Mouse (Mus musculus) forebrain, embryonic 16.5 days (tissue): ENCODE results near the gene Trpm4. TPM values are rescaled to one million over a fixed set of nuclear protein-coding genes. Genes with fewer than 3 reads are reported as not detected.
A peak's percentile ranks its signal among the peaks of the same experiment; 100 is the strongest.

Experiments used
- ATAC-seq: fragments of 200-750 bp; cut with Nextera tagmentation; 2 replicates; pipeline ENCODE4 v1.8.0; 2017; ENCODE audit warnings: mild to moderate bottlenecking, moderate library complexity
- H3K27ac ChIP-seq: fragments of 300-500 bp; sonication (generic); 2 replicates; pipeline ENCODE4 v1.5.1; 2014; ENCODE audit warnings: low read length, control low read depth
- H3K27me3 ChIP-seq: fragments of 300-500 bp; sonication (generic); replicated peaks from 2 replicates; pipeline ENCODE4 v1.6.1; 2014; ENCODE audit warnings: low read length; ENCODE audit not compliant: control insufficient read depth, insufficient read depth
- H3K36me3 ChIP-seq: fragments of 300-500 bp; sonication (generic); 2 replicates; pipeline ENCODE4 v1.6.1; 2014; ENCODE audit not compliant: control insufficient read depth, insufficient read depth
- H3K4me1 ChIP-seq: fragments of 300-500 bp; sonication (generic); replicated peaks from 2 replicates; pipeline ENCODE4 v1.6.1; 2014; ENCODE audit warnings: low read length; ENCODE audit not compliant: control insufficient read depth, insufficient read depth
- H3K4me2 ChIP-seq: fragments of 300-500 bp; sonication (generic); 2 replicates; pipeline ENCODE4 v1.6.1; 2014; ENCODE audit warnings: mild to moderate bottlenecking, low read length, control low read depth
- H3K4me3 ChIP-seq: fragments of 300-500 bp; sonication (generic); replicated peaks from 2 replicates; pipeline ENCODE4 v1.5.1; 2014; ENCODE audit warnings: mild to moderate bottlenecking, low read length, control low read depth
- H3K9ac ChIP-seq: fragments of 300-500 bp; sonication (generic); replicated peaks from 2 replicates; pipeline ENCODE4 v1.6.1; 2014; ENCODE audit warnings: low read depth, low read length, control low read depth
- H3K9me3 ChIP-seq: fragments of 300-500 bp; sonication (generic); 2 replicates; pipeline ENCODE4 v1.6.1; 2016; ENCODE audit warnings: low read length; ENCODE audit not compliant: control insufficient read depth
- WGBS: fragments of 180-500 bp; shearing (Covaris S2); extraction: QIAGEN DNeasy Blood & Tissue Kit; methylation state at CpG from one replicate; pipeline ENCODE4 v1.1.7; 2014; 5-methylcytosine and 5-hydroxymethylcytosine counted together
- polyA plus RNA-seq: library from polyadenylated mRNA; unstranded; fragments of >200 nt; fragmentation: Nextera tagmentation; extraction: Ambion mirVana; gene quantifications from 2 replicates; pipeline ENCODE4 v1.2.1, GENCODE M21; 2015

Trpm4 gene
- 8.2 and 10.1 TPM in 2 replicates for polyA plus RNA-seq

GRCm38 (mm10) chr7:45333431-45333982, at the start of gene Trpm4:
Gene Trpm4 (minus strand): TSS chr7:45333780.
- H3K4me3 ChIP-seq, result peak within 1 kb of the TSS; percentile 65
- peak; percentile 84 for ATAC-seq
- no peaks in the 10 kb centered on the region for H3K36me3 ChIP-seq
- H3K9ac ChIP-seq, result peak within 1 kb of the TSS; percentile 70
- under 1% methylated on average over 38 of the region's 38 CpGs for WGBS
- peaks cover 6% of the 10 kb centered on the region for H3K27me3 ChIP-seq
- H3K9me3 ChIP-seq, result no peaks in the 10 kb centered on the region
- peaks cover 12% of the 10 kb centered on the region for H3K4me1 ChIP-seq
- peak within 1 kb of the TSS; percentile 89 for H3K4me2 ChIP-seq
- no peak within 1 kb of the TSS for H3K27ac ChIP-seq

DNA sequence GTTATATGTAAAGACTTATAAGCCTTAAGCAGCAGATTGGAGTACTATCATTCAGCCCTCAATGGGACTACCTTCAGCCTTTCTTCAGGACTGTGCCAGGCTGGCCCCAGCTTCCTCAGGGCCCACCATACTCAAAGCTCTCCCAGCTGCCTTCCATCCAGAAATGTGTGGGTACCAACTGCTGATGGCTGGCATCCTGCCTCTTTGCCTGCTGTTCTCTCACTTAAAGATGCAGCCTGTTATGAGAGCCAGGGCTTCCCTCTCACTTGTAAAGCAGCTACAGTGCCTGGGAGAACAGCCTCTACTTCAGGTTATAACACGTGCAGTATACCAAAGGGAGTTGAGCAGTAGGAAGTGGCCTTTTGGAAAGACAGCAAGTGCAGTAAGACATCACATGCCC, 42.5 kb upstream of the Trpm4 start:
- peaks cover 51% of the 10 kb centered on the region for H3K36me3 ChIP-seq
- peak; percentile 41; the same call in 1 of the 2 replicates for ATAC-seq
- WGBS, result 71% methylated on average over 1 of the region's 1 CpGs

GRCm38 (mm10) chr7:45374620-45375019, 41.0 kb upstream of the Trpm4 start:
- Histone ChIP-seq H3K9ac (no peak overlapping the region), H3K27me3 (no peaks in the 10 kb centered on the region), H3K9me3 (no peaks in the 10 kb centered on the region), H3K4me1 (peaks cover 12% of the 10 kb centered on the region), H3K27ac (no peak overlapping the region), H3K4me2 (no peak overlapping the region), H3K4me3 (no peak overlapping the region), H3K36me3 (peaks cover 40% of the 10 kb centered on the region)
- 93% methylated on average over 8 of the region's 8 CpGs for WGBS
- no peak for ATAC-seq

More for the DNA sequence above, 42.5 kb upstream of the Trpm4 start:
- H3K9ac ChIP-seq, result no peak overlapping the region
- H3K4me3 ChIP-seq, result no peak overlapping the region
- H3K27ac ChIP-seq, result no peak overlapping the region
- no peaks in the 10 kb centered on the region for H3K27me3 ChIP-seq
- H3K9me3 ChIP-seq, result no peaks in the 10 kb centered on the region
- H3K4me2 ChIP-seq, result no peak overlapping the region
- H3K4me1 ChIP-seq, result no peaks in the 10 kb centered on the region

GRCm38 (mm10) chr7:45372371-45372770, 38.8 kb upstream of the Trpm4 start:
- Histone ChIP-seq H3K36me3 (peaks cover 29% of the 10 kb centered on the region; the same call in 1 of the 2 replicates), H3K4me2 (no peak overlapping the region), H3K27ac (no peak overlapping the region), H3K27me3 (peaks cover 5% of the 10 kb centered on the region), H3K4me3 (no peak overlapping the region), H3K9ac (no peak overlapping the region), H3K9me3 (no peaks in the 10 kb centered on the region), H3K4me1 (peaks cover 23% of the 10 kb centered on the region)
- ATAC-seq, result no peak
- WGBS, result 81% methylated on average over 5 of the region's 5 CpGs

GRCm38 (mm10) chr7:45370475-45371311, 37.1 kb upstream of the Trpm4 start, which contains the start of gene Lin7b:
Gene Lin7b (minus strand): TSS chr7:45370583.
- H3K4me2 ChIP-seq, result peak within 1 kb of the TSS; percentile 71
- WGBS, result 12% methylated on average over 28 of the region's 28 CpGs
- ATAC-seq, result peak; percentile 34

DNA sequence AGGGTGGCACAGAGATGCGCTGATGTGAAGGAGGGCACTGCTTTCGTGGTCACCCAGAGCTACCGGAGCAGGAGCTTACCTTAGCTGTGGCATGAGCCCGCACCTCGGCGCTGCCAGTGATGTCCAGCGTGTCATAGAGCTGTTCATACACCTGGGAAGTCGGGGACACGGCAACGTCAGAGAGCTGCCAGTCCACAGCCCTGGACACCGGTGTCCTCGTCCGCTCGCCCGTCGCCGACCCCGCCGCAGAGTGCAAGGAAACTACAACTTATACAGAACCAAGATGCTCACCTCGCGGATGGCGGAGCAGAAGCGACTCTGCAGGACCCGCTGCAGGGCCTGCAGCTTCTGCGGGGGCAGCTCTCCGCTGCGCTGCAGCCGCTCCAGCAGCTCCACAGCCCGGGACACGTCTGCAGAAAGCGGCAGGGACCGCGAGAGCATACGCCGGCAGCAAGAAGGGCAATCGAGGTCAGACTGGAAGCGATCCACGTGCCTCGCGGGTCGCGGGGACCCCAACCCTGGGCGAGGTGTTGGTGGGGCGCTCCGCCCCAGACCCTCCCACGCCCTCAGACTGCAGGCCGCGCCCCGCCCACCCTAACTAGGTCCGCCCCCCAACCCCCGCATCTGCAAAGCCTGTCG, 36.4 kb upstream of the Trpm4 start:
- peaks cover 5% of the 10 kb centered on the region for H3K27me3 ChIP-seq
- H3K4me3 ChIP-seq, result peak overlapping the region; percentile 47
- WGBS, result 8% methylated on average over 49 of the region's 52 CpGs
- H3K4me1 ChIP-seq, result peaks cover 33% of the 10 kb centered on the region
- no peaks in the 10 kb centered on the region for H3K9me3 ChIP-seq
- ATAC-seq, result no peak; the same call in 1 of the 2 replicates
- H3K27ac ChIP-seq, result no peak overlapping the region
- H3K9ac ChIP-seq, result peak overlapping the region; percentile 64
- peak overlapping the region; percentile 71 for H3K4me2 ChIP-seq
- H3K36me3 ChIP-seq, result peaks cover 13% of the 10 kb centered on the region; the same call in 1 of the 2 replicates

More at GRCm38 (mm10) chr7:45370475-45371311, 37.1 kb upstream of the Trpm4 start, which contains the start of gene Lin7b:
- H3K9me3 ChIP-seq, result no peaks in the 10 kb centered on the region
- H3K27ac ChIP-seq, result no peak within 1 kb of the TSS
- H3K27me3 ChIP-seq, result peaks cover 5% of the 10 kb centered on the region
- H3K4me1 ChIP-seq, result peaks cover 25% of the 10 kb centered on the region
- peak within 1 kb of the TSS; percentile 47 for H3K4me3 ChIP-seq
- H3K36me3 ChIP-seq, result peaks cover 16% of the 10 kb centered on the region; the same call in 1 of the 2 replicates
- peak within 1 kb of the TSS; percentile 64 for H3K9ac ChIP-seq

- Histone ChIP-seq H3K4me1 (peaks cover 36% of the 10 kb centered on the region), H3K4me3 (no peak overlapping the region), H3K36me3 (peaks cover 13% of the 10 kb centered on the region; the same call in 1 of the 2 replicates), H3K9me3 (no peaks in the 10 kb centered on the region), H3K27me3 (peaks cover 5% of the 10 kb centered on the region), H3K9ac (no peak overlapping the region), H3K4me2 (no peak overlapping the region), H3K27ac (no peak overlapping the region)
- 75% methylated on average over 16 of the region's 16 CpGs for WGBS
- no peak for ATAC-seq
Observed at GRCm38 (mm10) chr7:45369022-45369745, 35.6 kb upstream of the Trpm4 start.

GRCm38 (mm10) chr7:45368178-45368577, 34.6 kb upstream of the Trpm4 start:
- Histone ChIP-seq H3K9me3 (no peaks in the 10 kb centered on the region), H3K36me3 (peaks cover 9% of the 10 kb centered on the region; the same call in 1 of the 2 replicates), H3K27ac (no peak overlapping the region), H3K4me1 (peaks cover 36% of the 10 kb centered on the region), H3K4me3 (peak overlapping the region; percentile 85), H3K9ac (peak overlapping the region; percentile 69; the same call in 1 of the 2 replicates), H3K4me2 (peak overlapping the region; percentile 60), H3K27me3 (peaks cover 5% of the 10 kb centered on the region)
- ATAC-seq, result no peak
- WGBS, result 73% methylated on average over 15 of the region's 15 CpGs
